Mouse (Mus musculus) thymus, adult 2 months (tissue): ENCODE measurements around the gene Dennd4a.

Experiments
- CTCF ChIP-seq: fragments of 200-500 bp; IDR thresholded peaks from 2 replicates; pipeline ENCODE4 v1.5.1; 2012; ENCODE audit warnings: mild to moderate bottlenecking, control low read depth, low read length, moderate library complexity, borderline replicate concordance; ENCODE audit not compliant: control insufficient read depth, poor library complexity, insufficient read depth; ENCODE audit errors: extremely low read depth
- POLR2A ChIP-seq: fragments of 200-500 bp; IDR thresholded peaks from 2 replicates; pipeline ENCODE4 v1.6.1; 2012; ENCODE audit warnings: mild to moderate bottlenecking, low read length, control low read depth, moderate library complexity; ENCODE audit not compliant: control insufficient read depth, poor library complexity, insufficient read depth; ENCODE audit errors: extremely low read depth

- TF ChIP-seq CTCF (no peak), POLR2A (no peak)
These were observed 85.5 kb downstream of the Dennd4a start for GRCm38 (mm10) chr9:64896605-64897004.
